Mouse (Mus musculus) ovary, adult 18-20 months (tissue): ENCODE measurements around the gene Naa15.

ENCODE experiments used
- DNase-seq: peaks from one replicate; pipeline ENCODE4 v3.0.0; 2022; ENCODE audit warnings: low spot score, mixed read lengths

Naa15 gene

DNA sequence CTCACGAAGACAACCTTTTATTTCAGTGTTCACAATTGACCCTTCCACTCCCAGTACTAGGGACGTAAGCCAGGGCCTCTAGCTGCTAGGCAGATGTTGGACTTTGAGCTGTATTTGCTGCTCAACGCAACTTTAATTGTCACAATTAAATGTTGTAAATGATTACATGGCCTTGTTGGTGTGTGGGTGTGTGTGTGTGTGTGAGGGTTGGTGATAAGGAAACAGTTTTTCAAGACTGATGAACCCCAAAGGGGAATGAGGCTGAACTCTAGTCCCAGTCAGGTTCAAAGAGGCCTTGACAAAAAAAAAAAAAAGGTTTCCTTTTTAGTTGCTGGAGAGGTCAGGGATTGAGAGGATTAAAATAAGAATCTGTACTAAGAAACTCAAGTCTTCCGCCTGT is 102.5 kb downstream of the Naa15 start:
- DNase-seq: no peak

DNA sequence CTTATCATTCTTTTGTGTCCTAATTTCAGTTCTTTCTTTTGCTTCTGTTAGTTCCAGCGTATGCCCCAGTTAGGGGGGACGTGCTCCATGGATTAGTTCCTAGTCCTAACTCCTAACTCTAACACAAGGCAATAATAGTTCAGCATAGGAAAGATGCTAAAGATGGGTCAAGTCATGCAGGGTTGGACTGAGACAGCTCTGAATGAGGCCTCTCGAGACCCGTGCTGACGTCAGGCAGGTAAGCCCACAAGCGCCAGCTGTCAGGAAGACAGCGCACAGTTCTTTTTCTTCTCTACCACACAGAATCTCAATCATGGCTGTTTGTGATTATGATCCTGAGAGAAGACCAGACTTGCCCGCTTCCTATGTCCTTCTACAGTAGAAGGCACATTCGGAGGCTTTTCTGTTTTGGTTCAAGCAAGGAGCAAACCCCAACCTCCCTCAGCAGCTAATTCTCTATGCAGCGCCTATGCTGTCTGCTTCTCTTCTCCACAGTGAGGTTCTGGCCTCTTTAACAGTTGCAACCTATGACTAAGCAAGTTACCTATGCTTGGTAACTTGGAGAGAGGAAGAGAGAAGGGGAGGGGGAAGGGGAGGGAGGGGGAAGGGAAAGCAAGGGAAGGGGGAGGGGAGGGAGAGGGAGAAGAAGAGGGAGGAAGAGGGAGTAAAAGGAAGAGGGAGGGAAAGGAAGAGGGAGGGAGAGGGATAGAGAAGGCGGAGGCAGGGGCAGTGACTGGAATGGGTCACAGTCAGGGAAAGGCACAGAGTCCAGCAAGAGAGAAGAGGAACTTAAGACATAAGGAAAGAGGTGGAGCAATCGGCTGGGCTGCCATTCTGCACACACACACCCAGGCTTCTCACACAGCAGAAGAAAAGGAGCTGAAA is 103.2 kb downstream of the Naa15 start:
- no peak for DNase-seq

DNA sequence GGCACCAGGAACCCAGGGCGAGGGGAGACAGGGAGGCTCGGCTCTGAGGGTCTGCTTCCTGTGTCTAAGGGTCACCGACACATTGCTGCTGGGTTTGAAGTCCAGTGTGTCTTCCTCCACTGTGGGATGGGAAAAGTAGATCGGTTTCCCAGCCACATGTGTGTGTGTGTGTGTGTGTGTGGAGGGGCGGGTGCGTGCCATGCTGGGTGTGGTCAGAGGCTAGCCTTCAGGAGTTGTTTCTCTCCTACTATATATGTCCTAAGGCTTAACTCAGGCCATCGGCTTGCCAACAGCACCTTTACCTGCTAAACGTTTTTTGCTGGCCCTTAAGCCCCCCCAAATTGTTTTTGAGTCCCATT is 103.8 kb downstream of the Naa15 start:
- no peak for DNase-seq

DNA sequence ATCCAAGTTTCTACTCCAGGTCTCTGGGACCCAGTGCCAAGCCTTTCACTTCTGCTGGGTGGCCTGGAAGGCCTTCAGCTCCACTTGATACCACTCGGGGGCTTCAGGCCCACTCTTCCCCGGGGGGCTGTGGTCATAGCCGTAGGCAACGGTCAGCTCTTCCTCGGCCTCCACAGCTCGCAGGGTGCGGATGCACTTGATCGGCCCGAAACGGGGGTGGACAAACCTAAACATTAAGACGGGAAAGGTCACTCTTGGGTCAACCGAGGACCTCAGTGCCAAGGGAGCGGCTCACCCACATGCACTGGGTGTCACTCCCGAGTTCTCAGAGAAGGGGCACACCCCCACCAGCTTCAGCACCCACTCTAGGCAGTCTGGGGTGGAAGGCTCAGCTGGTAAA is 106.3 kb downstream of the Naa15 start:
- no peak for DNase-seq

DNA sequence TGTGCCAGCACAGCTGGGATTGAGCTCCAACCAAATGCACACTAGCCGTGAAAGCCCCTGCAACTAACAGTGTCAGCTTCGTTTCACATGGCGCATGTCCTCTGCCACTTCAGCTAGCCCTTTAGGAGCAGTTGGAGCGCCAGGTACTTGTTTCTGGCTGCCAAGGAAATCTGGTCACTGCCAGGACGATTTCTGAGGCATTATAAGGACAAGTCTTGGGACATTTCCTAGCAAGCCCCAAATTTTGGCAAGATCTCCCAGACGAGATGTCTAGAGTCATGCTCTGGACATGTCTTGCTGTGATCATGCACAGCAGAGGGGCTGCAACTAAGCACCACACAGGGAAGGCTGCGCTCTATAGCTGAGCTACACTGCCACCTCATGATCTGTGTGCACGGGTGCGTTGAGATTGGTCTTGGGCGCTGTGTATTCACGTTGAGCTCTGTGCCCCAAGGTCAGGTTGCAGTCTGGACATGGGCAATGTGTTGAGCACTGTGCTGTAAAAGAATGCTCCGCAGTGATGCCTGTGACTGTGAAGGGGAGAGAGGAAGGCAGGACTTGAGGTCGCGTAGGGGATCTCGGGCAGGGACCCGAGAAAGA is 110.3 kb downstream of the Naa15 start:
- no peak for DNase-seq
